Mouse (Mus musculus) B cell, adult (primary cell): Measurements from ENCODE around the gene Olfr1170. TPM values are rescaled to one million over a fixed set of nuclear protein-coding genes. Genes with fewer than 3 reads are reported as not detected.

Source experiments
- total RNA-seq: library from RNA; stranded (reverse); gene quantifications from 4 replicates; pipeline ENCODE4 v1.2.4, GENCODE M21; 2023; ENCODE audit not compliant: inconsistent age

The Olfr1170 gene
- not detected in 4 replicates for total RNA-seq

GRCm38 (mm10) chr2:88228234-88228633 lies at the start of gene Olfr1170:
TSS of gene Olfr1170 (minus strand) at chr2:88228334.

GRCm38 (mm10) chr2:88181580-88181979 lies 46.6 kb downstream of the Olfr1170 start, which contains the start of gene Olfr1168:
TSS of gene Olfr1168 (plus strand) at chr2:88181880.

Other genes starting within 250 kb of the Olfr1170 start
- not detected in 4 replicates for gene Olfr1158, start 238.2 kb downstream of the Olfr1170 start, total RNA-seq
- not detected in 4 replicates for gene Olfr1160, start 220.1 kb downstream of the Olfr1170 start, total RNA-seq
- gene Olfr1161, start 205.6 kb downstream of the Olfr1170 start, total RNA-seq, result not detected in 4 replicates
- not detected in 4 replicates for gene Olfr73, start 190.6 kb downstream of the Olfr1170 start, total RNA-seq
- not detected in 4 replicates for gene Olfr1162, start 177.2 kb downstream of the Olfr1170 start, total RNA-seq
- gene Olfr1163, start 156.5 kb downstream of the Olfr1170 start, total RNA-seq, result not detected in 4 replicates
- gene Olfr1164, start 134.4 kb downstream of the Olfr1170 start, total RNA-seq, result not detected in 4 replicates
- not detected in 4 replicates for gene Olfr1166, start 100.1 kb downstream of the Olfr1170 start, total RNA-seq
- gene Olfr1167, start 73.1 kb downstream of the Olfr1170 start, total RNA-seq, result not detected in 4 replicates
- gene Olfr1168, start 46.5 kb downstream of the Olfr1170 start, total RNA-seq, result not detected in 4 replicates
- gene Olfr1173, start 51.5 kb upstream of the Olfr1170 start, total RNA-seq, result not detected in 4 replicates
- not detected in 4 replicates for gene Olfr1174-ps, start 86.8 kb upstream of the Olfr1170 start, total RNA-seq
- gene Olfr1175-ps, start 98.9 kb upstream of the Olfr1170 start, total RNA-seq, result not detected in 4 replicates
- gene Olfr1176, start 108.4 kb upstream of the Olfr1170 start, total RNA-seq, result not detected in 4 replicates
- gene Olfr1177-ps, start 118.2 kb upstream of the Olfr1170 start, total RNA-seq, result not detected in 4 replicates
- gene Olfr1178, start 158.7 kb upstream of the Olfr1170 start, total RNA-seq, result not detected in 4 replicates
- not detected in 4 replicates for gene Olfr1179, start 178.1 kb upstream of the Olfr1170 start, total RNA-seq
- not detected in 4 replicates for gene Olfr1180, start 190.8 kb upstream of the Olfr1170 start, total RNA-seq
- gene Olfr1181, start 197.8 kb upstream of the Olfr1170 start, total RNA-seq, result not detected in 4 replicates
- not detected in 4 replicates for gene Gm13757, start 220.8 kb upstream of the Olfr1170 start, total RNA-seq
- gene Olfr1183, start 226.5 kb upstream of the Olfr1170 start, total RNA-seq, result not detected in 4 replicates